Mouse (Mus musculus) ES-E14 (cell line): ENCODE measurements around the gene Fryl. TPM values are rescaled to one million over a fixed set of nuclear protein-coding genes. Genes with fewer than 3 reads are reported as not detected.

Experiments
- DNase-seq: peaks from one replicate; pipeline ENCODE4 v3.0.0-alpha.2; 2013; ENCODE audit warnings: low read depth, low spot score
- H3K27ac ChIP-seq: 2 replicates; pipeline ENCODE4 v1.5.1; 2012; ENCODE audit warnings: low read depth, mild to moderate bottlenecking, low read length, moderate library complexity, mixed read lengths; ENCODE audit not compliant: poor library complexity, insufficient read depth, severe bottlenecking
- H3K36me3 ChIP-seq: 2 replicates; pipeline ENCODE4 v1.6.1; 2012; ENCODE audit warnings: mild to moderate bottlenecking, low read length, moderate library complexity, mixed read lengths; ENCODE audit not compliant: control insufficient read depth, poor library complexity, insufficient read depth, severe bottlenecking
- H3K4me1 ChIP-seq, 2 experiments: fragments of 150-350 bp in 1 of 2; sonication (generic) in 1 of 2; 2 replicates each; pipeline ENCODE4 v1.6.1; 2012; ENCODE audit warnings: low read length in 2 of 2, mild to moderate bottlenecking in 1 of 2, mixed read lengths in 1 of 2; ENCODE audit not compliant: control insufficient read depth in 2 of 2, insufficient read depth in 2 of 2, poor library complexity in 1 of 2
- H3K4me3 ChIP-seq, 2 experiments: fragments of 150-350 bp in 1 of 2; sonication (generic) in 1 of 2; 2 replicates each; pipeline ENCODE4 v1.5.1; 2012; ENCODE audit warnings: low read length in 2 of 2, low read depth in 1 of 2, mild to moderate bottlenecking in 1 of 2, mixed read lengths in 1 of 2; ENCODE audit not compliant: insufficient read depth in 1 of 2, poor library complexity in 1 of 2, severe bottlenecking in 1 of 2
- H3K9ac ChIP-seq: 2 replicates; pipeline ENCODE4 v1.6.1; 2012; ENCODE audit warnings: low read depth, mild to moderate bottlenecking, low read length, mixed read lengths; ENCODE audit not compliant: poor library complexity, insufficient read depth, severe bottlenecking
- H3K9me3 ChIP-seq: fragments of 150-350 bp; sonication (generic); 2 replicates; pipeline ENCODE4 v1.6.1; 2012; ENCODE audit warnings: low read depth, mild to moderate bottlenecking, low read length; ENCODE audit not compliant: control insufficient read depth, insufficient read depth
- CHD2 ChIP-seq: IDR thresholded peaks from 2 replicates; pipeline ENCODE4 v1.6.1; 2014; ENCODE audit warnings: mild to moderate bottlenecking, low read depth, low read length, inconsistent platforms
- HCFC1 ChIP-seq: IDR thresholded peaks from 2 replicates; pipeline ENCODE4 v1.6.1; 2012; ENCODE audit warnings: low read length, inconsistent platforms, borderline replicate concordance; ENCODE audit not compliant: insufficient read depth
- MAFK ChIP-seq: IDR thresholded peaks from 2 replicates; pipeline ENCODE4 v1.6.1; 2014; ENCODE audit warnings: mild to moderate bottlenecking, low read depth, low read length, inconsistent platforms; ENCODE audit not compliant: insufficient read depth
- ZC3H11A ChIP-seq: IDR thresholded peaks from 2 replicates; pipeline ENCODE4 v1.6.1; 2012; ENCODE audit warnings: low read depth, mild to moderate bottlenecking, inconsistent platforms, low read length, borderline replicate concordance
- ZNF384 ChIP-seq: IDR thresholded peaks from 2 replicates; pipeline ENCODE4 v1.6.1; 2012; ENCODE audit warnings: low read depth, low read length, inconsistent platforms
- in situ Hi-C, 2 experiments: fragments of 600-800 bp; cut with MboI; formaldehyde crosslinking; loops; one replicate each; pipeline ENCODE4 v1.15.1; 2025; ENCODE audit warnings: low sequenced_read_pairs in 2 of 2, inconsistent platforms in 1 of 2; ENCODE audit not compliant: unreplicated experiment in 2 of 2
- total RNA-seq: library from RNA; depleted of rRNA; stranded (reverse); fragments of 300-350 nt; gene quantifications from 2 replicates; pipeline ENCODE4 v1.2.3, GENCODE M21; 2012

Fryl gene
- total RNA-seq, 1 experiment: 53.3 TPM

- Histone ChIP-seq H3K4me1 (peaks cover 0 to 2% of the 10 kb centered on the region in 2 experiments; a peak in 1 of 4 replicates), H3K4me3 (no peak overlapping the region), H3K27ac (no peak overlapping the region), H3K36me3 (peaks cover 9% of the 10 kb centered on the region), H3K9me3 (no peaks in the 10 kb centered on the region), H3K9ac (no peak overlapping the region)
- TF ChIP-seq HCFC1 (no peak), MAFK (no peak), ZC3H11A (no peak), ZNF384 (no peak), CHD2 (no peak)
- no peak for DNase-seq
- in situ Hi-C loops: no loop called here
These were observed 137.6 kb downstream of the Fryl start for GRCm38 (mm10) chr5:73118786-73119185.

GRCm38 (mm10) chr5:73114878-73115277 lies 141.5 kb downstream of the Fryl start:
- Histone ChIP-seq H3K9ac (no peak overlapping the region), H3K4me3 (no peak overlapping the region), H3K36me3 (peaks cover 8% of the 10 kb centered on the region), H3K27ac (no peak overlapping the region), H3K9me3 (no peaks in the 10 kb centered on the region), H3K4me1 (peaks cover 0 to 2% of the 10 kb centered on the region in 2 experiments; a peak in 1 of 4 replicates)
- peak; percentile 62 for DNase-seq
- in situ Hi-C loops: no loop called here
- TF ChIP-seq ZC3H11A (no peak; the same call in 1 of the 2 replicates), HCFC1 (no peak), MAFK (no peak), ZNF384 (no peak), CHD2 (no peak)

- in situ Hi-C loops: no loop called here
These were observed 144.1 kb downstream of the Fryl start for GRCm38 (mm10) chr5:73112331-73112730.

GRCm38 (mm10) chr5:73103657-73104056 lies 152.8 kb downstream of the Fryl start:
- Histone ChIP-seq H3K4me3 (no peak overlapping the region), H3K4me1 (no peaks in the 10 kb centered on the region), H3K9ac (no peak overlapping the region), H3K36me3 (peaks cover 23% of the 10 kb centered on the region), H3K9me3 (no peaks in the 10 kb centered on the region), H3K27ac (no peak overlapping the region)
- DNase-seq: no peak
- in situ Hi-C loops: no loop called here
- TF ChIP-seq CHD2 (no peak), ZNF384 (no peak), ZC3H11A (no peak), MAFK (no peak), HCFC1 (no peak)

More at GRCm38 (mm10) chr5:73112331-73112730, 144.1 kb downstream of the Fryl start:
- Histone ChIP-seq H3K9me3 (no peaks in the 10 kb centered on the region), H3K9ac (no peak overlapping the region), H3K4me1 (peaks cover 0 to 2% of the 10 kb centered on the region in 2 experiments; a peak in 1 of 4 replicates), H3K4me3 (no peak overlapping the region), H3K36me3 (peaks cover 12% of the 10 kb centered on the region), H3K27ac (no peak overlapping the region)
- TF ChIP-seq MAFK (no peak), ZNF384 (no peak), CHD2 (no peak), ZC3H11A (no peak), HCFC1 (no peak)
- DNase-seq: no peak
